Mouse (Mus musculus) hindbrain, embryonic 10.5 days (tissue): ENCODE measurements around the gene Il17rb. TPM values are rescaled to one million over a fixed set of nuclear protein-coding genes. Genes with fewer than 3 reads are reported as not detected.

ENCODE experiments used
- DNase-seq: peaks from one replicate; pipeline ENCODE4 v3.0.0-alpha.2; 2017; ENCODE audit warnings: low spot score
- H3K27ac ChIP-seq: fragments of 300-500 bp; sonication (generic); 2 replicates; pipeline ENCODE4 v1.5.1; 2016; ENCODE audit warnings: mild to moderate bottlenecking, moderate library complexity
- H3K27me3 ChIP-seq: fragments of 300-500 bp; sonication (generic); 2 replicates; pipeline ENCODE4 v1.6.1; 2016; ENCODE audit warnings: mild to moderate bottlenecking; ENCODE audit not compliant: poor library complexity, insufficient read depth, severe bottlenecking
- H3K36me3 ChIP-seq: fragments of 300-500 bp; sonication (generic); 2 replicates; pipeline ENCODE4 v1.6.1; 2016; ENCODE audit warnings: mild to moderate bottlenecking, moderate library complexity
- H3K4me1 ChIP-seq: fragments of 300-500 bp; sonication (generic); replicated peaks from 2 replicates; pipeline ENCODE4 v1.6.1; 2016; ENCODE audit warnings: mild to moderate bottlenecking
- H3K4me3 ChIP-seq: fragments of 300-500 bp; sonication (generic); 2 replicates; pipeline ENCODE4 v1.5.1; 2016; ENCODE audit warnings: mild to moderate bottlenecking, moderate library complexity
- H3K9me3 ChIP-seq: fragments of 300-500 bp; sonication (generic); 2 replicates; pipeline ENCODE4 v1.6.1; 2016; ENCODE audit warnings: mild to moderate bottlenecking, moderate library complexity
- WGBS: fragments of 180-500 bp; shearing (Covaris S2); methylation state at CpG from one replicate; pipeline ENCODE4 v1.1.7; 2016; 5-methylcytosine and 5-hydroxymethylcytosine counted together
- polyA plus RNA-seq: library from polyadenylated mRNA; unstranded; fragments of >200 nt; fragmentation: Nextera tagmentation; extraction: Ambion mirVana; gene quantifications from 2 replicates; pipeline ENCODE4 v1.2.1, GENCODE M21; 2016

Il17rb gene
- polyA plus RNA-seq, 1 experiment from 2014 or later: 1.0 TPM

DNA sequence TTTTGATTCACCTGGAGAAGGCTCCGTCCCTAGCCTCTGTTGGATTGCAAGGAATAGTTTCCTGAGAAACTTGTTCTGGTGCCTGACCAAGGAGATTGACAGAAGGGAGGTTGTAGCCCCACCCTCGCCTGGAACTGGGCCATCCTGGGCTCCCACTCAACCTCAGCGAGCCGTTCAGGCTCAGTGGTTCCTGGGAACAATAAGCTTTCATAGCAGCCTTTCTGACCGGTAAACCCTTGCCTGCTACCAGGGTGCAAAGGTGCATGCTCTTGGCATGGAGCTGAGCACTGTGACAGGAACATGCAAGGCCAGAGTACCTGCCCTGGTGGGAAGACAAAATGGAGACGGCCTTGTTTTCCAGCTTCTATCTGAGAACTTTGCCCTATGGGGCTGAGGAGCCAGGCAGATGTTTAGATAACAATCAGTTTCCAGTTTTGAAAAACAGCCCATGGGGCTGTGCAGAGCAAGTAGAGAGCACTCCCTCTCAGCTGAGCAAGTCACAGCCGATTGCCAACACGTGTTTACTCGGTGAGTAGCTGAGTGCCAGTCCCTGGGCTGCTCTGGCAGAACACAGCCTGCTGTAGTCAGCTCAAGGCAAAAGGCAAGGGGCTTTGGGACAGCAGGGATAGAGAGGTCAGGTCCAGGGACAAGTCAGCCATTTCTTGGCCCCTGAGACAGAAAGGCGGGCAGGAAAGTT is 1.3 kb upstream of the Il17rb start:
- Histone ChIP-seq H3K4me3 (no peak overlapping the region), H3K27ac (no peak overlapping the region), H3K36me3 (no peaks in the 10 kb centered on the region), H3K27me3 (peaks cover 43% of the 10 kb centered on the region), H3K4me1 (peaks cover 11% of the 10 kb centered on the region), H3K9me3 (no peaks in the 10 kb centered on the region)
- WGBS: 73% methylated on average over 10 of the region's 10 CpGs
- DNase-seq: no peak

- no peak overlapping the region for H3K27ac ChIP-seq
- no peaks in the 10 kb centered on the region for H3K4me1 ChIP-seq
- H3K36me3 ChIP-seq: peaks cover 39% of the 10 kb centered on the region
- DNase-seq: no peak
- no peak overlapping the region for H3K4me3 ChIP-seq
- no peaks in the 10 kb centered on the region for H3K9me3 ChIP-seq
- 89% methylated on average over 3 of the region's 3 CpGs for WGBS
- H3K27me3 ChIP-seq: no peaks in the 10 kb centered on the region
Measured at GRCm38 (mm10) chr14:29999475-29999811, 9.3 kb downstream of the Il17rb start.

- H3K4me3 ChIP-seq: no peak overlapping the region
- DNase-seq: no peak
- no peaks in the 10 kb centered on the region for H3K9me3 ChIP-seq
- H3K27me3 ChIP-seq: no peaks in the 10 kb centered on the region
- H3K4me1 ChIP-seq: no peaks in the 10 kb centered on the region
- 81% methylated on average over 13 of the region's 13 CpGs for WGBS
- H3K36me3 ChIP-seq: peaks cover 45% of the 10 kb centered on the region
- no peak overlapping the region for H3K27ac ChIP-seq
Measured at GRCm38 (mm10) chr14:29998747-29999474, 9.8 kb downstream of the Il17rb start.

DNA sequence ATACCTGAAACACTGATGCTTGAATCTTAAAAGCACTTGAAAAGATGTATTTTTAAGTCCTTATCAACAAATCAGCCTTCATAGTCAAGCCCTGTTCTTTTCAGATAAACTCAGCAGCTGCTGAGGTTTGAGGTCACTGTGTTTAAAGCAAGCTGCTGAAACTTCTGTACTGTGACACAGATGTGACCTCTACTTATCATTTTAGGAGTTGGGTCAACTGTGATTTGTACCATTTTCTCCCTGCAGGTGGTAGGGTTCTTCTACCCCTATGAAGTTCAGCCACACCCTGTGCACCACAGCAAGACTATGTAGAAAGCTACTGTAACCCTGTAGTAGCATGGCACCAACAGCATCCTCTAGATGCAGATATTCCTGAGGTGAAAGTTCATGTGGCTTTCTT is 11.4 kb downstream of the Il17rb start:
- H3K4me1 ChIP-seq: no peaks in the 10 kb centered on the region
- no peaks in the 10 kb centered on the region for H3K9me3 ChIP-seq
- H3K27me3 ChIP-seq: no peaks in the 10 kb centered on the region
- H3K27ac ChIP-seq: no peak overlapping the region
- H3K36me3 ChIP-seq: peaks cover 60% of the 10 kb centered on the region
- no peak for DNase-seq
- no peak overlapping the region for H3K4me3 ChIP-seq

DNA sequence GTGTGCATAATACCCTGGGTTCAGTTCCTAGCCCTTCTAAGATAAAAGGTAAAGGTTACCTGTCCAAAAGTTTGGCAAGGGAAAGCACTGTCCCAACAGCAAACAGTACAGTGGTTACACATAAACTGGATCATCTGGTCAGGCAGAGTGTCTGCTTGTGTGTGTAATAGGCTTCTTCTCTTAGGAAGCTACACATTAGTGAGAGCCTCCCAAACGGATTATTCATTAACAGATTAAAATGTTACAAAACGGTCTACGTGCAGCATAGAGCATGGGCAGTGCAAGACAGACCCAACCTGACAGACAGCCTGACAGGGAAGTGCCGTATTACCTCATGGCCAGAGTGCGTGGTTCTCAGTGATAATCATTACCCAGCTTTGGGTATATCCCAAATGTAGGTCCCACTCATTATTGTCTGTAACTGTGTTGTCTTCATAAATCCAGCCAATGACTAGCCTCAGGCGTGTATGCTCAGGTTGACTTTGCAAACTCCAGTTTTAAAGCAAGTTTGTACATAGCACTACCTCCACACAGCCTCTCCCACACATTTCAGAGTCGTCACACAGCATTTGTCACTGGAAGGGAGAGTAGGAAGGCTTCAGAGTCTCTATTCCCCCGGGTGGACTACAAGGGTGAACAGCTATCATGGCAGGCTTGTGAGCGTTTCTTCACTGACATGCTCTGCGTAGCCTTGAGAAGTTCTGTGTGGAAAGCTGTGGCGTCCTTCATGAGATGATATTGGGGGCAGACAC is 12.5 kb downstream of the Il17rb start:
- H3K27ac ChIP-seq: no peak overlapping the region
- H3K9me3 ChIP-seq: no peaks in the 10 kb centered on the region
- H3K4me3 ChIP-seq: no peak overlapping the region
- no peaks in the 10 kb centered on the region for H3K27me3 ChIP-seq
- no peaks in the 10 kb centered on the region for H3K4me1 ChIP-seq
- peaks cover 72% of the 10 kb centered on the region for H3K36me3 ChIP-seq
- 95% methylated on average over 11 of the region's 11 CpGs for WGBS
- DNase-seq: no peak

DNA sequence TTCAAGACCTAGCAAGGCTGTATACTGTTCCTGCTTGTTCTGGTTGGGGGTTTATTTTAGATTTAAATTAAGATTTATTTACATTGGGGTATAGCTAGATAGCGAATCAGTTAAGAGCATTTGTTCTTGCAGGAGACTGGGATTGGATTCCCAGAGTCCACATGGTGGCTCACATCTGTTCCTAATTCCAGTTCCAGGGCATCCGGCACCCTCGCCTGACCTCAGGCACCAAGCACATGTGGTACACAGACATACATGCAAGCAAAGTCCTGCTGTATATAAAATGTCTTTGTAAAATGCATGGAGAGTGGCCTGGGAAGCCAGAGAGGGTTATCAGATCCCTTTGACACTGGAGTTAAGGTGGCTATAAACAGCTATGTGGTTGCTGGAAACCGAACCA is 13.7 kb downstream of the Il17rb start:
- Histone ChIP-seq H3K36me3 (peaks cover 84% of the 10 kb centered on the region), H3K27ac (no peak overlapping the region), H3K4me3 (no peak overlapping the region), H3K9me3 (no peaks in the 10 kb centered on the region), H3K4me1 (no peaks in the 10 kb centered on the region), H3K27me3 (no peaks in the 10 kb centered on the region)
- WGBS: 77% methylated on average over 4 of the region's 4 CpGs
- DNase-seq: peak; percentile 55

GRCm38 (mm10) chr14:29988337-29988736 is 20.4 kb downstream of the Il17rb start:
- Histone ChIP-seq H3K27me3 (no peaks in the 10 kb centered on the region), H3K9me3 (no peaks in the 10 kb centered on the region), H3K4me3 (no peak overlapping the region), H3K36me3 (peaks cover 100% of the 10 kb centered on the region), H3K27ac (no peak overlapping the region), H3K4me1 (no peaks in the 10 kb centered on the region)
- 95% methylated on average over 4 of the region's 4 CpGs for WGBS
- DNase-seq: no peak

GRCm38 (mm10) chr14:29987739-29988138 is 21.0 kb downstream of the Il17rb start:
- WGBS: 90% methylated on average over 9 of the region's 9 CpGs
- no peaks in the 10 kb centered on the region for H3K9me3 ChIP-seq
- H3K4me3 ChIP-seq: no peak overlapping the region
- H3K27me3 ChIP-seq: no peaks in the 10 kb centered on the region
- peaks cover 100% of the 10 kb centered on the region for H3K36me3 ChIP-seq
- H3K27ac ChIP-seq: no peak overlapping the region
- no peak for DNase-seq
- no peaks in the 10 kb centered on the region for H3K4me1 ChIP-seq

DNA sequence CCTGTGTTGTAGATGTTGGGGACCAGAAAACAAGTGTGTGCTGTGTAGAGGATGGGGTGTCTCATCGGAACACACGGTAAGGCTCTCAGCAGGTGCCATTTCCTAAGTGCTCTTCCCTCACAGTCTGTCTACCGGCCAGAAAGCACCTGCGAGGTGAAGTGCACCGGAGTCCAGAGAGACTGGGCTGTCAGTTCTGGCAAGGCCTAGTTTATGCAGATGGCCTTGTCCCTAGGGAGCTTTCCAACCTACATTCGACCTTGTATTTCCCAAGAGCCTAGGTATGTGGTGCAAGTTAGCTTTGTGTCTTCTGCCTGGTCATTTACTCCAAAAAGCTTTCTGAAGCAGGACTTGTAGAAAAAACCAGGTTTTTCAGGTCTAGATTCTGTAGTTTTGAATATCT is 21.4 kb downstream of the Il17rb start:
- 95% methylated on average over 6 of the region's 6 CpGs for WGBS

DNA sequence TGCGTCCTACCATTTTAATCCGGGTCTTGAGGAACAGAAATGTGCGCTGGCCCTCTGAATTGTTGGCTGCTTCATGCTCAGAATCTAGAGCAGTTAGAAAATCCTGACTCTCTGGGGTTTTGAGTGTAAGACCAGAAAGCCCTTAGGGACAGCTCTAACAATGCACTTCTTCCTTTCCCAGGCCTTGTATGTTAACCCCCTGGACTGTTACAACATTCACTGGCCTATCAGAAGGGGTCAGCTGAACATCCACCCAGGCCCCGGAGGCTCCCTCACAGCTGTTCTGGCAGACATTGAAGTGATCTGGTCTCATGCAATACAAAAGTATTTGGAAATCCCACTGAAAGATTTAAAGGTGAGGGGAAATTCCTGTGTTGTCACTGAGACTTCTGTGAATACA is 22.6 kb downstream of the Il17rb start:
- peaks cover 3% of the 10 kb centered on the region; the same call in 1 of the 2 replicates for H3K9me3 ChIP-seq
- no peak overlapping the region for H3K27ac ChIP-seq
- no peaks in the 10 kb centered on the region for H3K27me3 ChIP-seq
- H3K4me1 ChIP-seq: no peaks in the 10 kb centered on the region
- H3K36me3 ChIP-seq: peaks cover 100% of the 10 kb centered on the region
- H3K4me3 ChIP-seq: no peak overlapping the region
- 96% methylated on average over 4 of the region's 4 CpGs for WGBS
- DNase-seq: no peak

More for the DNA sequence above, 21.4 kb downstream of the Il17rb start:
- Histone ChIP-seq H3K27me3 (no peaks in the 10 kb centered on the region), H3K4me3 (no peak overlapping the region), H3K9me3 (no peaks in the 10 kb centered on the region; the same call in 1 of the 2 replicates), H3K36me3 (peaks cover 100% of the 10 kb centered on the region), H3K4me1 (no peaks in the 10 kb centered on the region), H3K27ac (no peak overlapping the region)
- no peak for DNase-seq

DNA sequence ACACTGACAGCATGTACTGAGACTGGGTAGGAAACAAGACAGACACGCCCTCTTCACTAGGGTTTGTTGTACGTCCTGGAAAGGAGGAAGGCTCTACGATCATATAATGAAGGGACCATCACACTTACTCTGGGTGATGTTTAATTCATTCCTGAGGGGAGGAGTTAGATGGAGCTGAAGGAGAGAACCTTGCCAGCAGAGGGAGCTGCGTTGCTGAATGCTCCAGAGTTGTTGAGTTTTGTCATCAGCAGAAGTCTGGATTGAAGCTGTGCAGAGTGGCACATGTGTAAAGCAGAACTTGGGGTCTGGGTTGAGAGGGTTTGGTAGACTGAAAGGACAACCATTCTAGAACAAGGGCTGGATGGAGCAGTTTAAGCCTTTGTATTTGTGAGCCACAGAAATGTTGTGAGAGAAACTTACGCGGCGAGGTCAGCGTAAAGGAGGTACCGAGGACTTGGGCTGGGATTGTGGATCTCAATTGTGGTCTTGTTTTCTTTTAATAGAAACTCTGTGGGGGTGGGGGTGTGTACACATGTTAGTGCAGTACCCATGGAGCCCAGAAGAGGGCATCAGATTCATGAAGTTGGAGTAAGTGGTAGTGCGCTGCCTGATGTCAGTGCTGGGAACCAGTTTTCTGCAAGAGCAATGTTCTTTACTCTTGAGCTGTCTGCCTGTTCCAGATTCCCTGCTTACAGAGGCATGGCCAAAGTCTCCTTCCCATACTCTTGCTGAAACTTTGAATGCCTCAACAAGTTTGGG is 28.1 kb downstream of the Il17rb start:
- 95% methylated on average over 10 of the region's 10 CpGs for WGBS
- Histone ChIP-seq H3K36me3 (peaks cover 70% of the 10 kb centered on the region), H3K4me3 (no peak overlapping the region)

GRCm38 (mm10) chr14:29978254-29979204 is 30.2 kb downstream of the Il17rb start, which contains the start of gene Actr8:
Actr8 (plus strand) TSS chr14:29978337.
- WGBS: 4% methylated on average over 44 of the region's 44 CpGs
- H3K27ac ChIP-seq: peak within 1 kb of the TSS; percentile 97
- H3K27me3 ChIP-seq: no peaks in the 10 kb centered on the region
- H3K4me3 ChIP-seq: peak within 1 kb of the TSS; percentile 80
- peak; percentile 95 for DNase-seq
- peaks cover 70% of the 10 kb centered on the region for H3K36me3 ChIP-seq
- peaks cover 10% of the 10 kb centered on the region for H3K4me1 ChIP-seq
- H3K9me3 ChIP-seq: peaks cover 12% of the 10 kb centered on the region

More for the DNA sequence above, 28.1 kb downstream of the Il17rb start:
- Histone ChIP-seq H3K4me1 (peaks cover 10% of the 10 kb centered on the region), H3K27ac (no peak overlapping the region), H3K9me3 (peaks cover 12% of the 10 kb centered on the region), H3K27me3 (no peaks in the 10 kb centered on the region)
- no peak for DNase-seq
